Mouse (Mus musculus): Measurements from ENCODE around the gene Ccdc73.
"Not testable (repeated sequence)": the region's sequence is repeated elsewhere in the genome, so short reads cannot be mapped to it uniquely, and the experiment has no call there.

Gene Ccdc73

GRCm38 (mm10) chr2:104878794-104879193 is 11.2 kb downstream of the Ccdc73 start:
- no peak for DNase-seq

GRCm38 (mm10) chr2:104886109-104886508 is 18.5 kb downstream of the Ccdc73 start:
- no peak for DNase-seq

GRCm38 (mm10) chr2:104887331-104887730 is 19.7 kb downstream of the Ccdc73 start:
- not testable (repeated sequence) for DNase-seq

- peak; percentile 90 for DNase-seq
These were observed 20.4 kb downstream of the Ccdc73 start for GRCm38 (mm10) chr2:104887882-104888566.

GRCm38 (mm10) chr2:104899975-104900374 is 32.4 kb downstream of the Ccdc73 start:
- no peak for DNase-seq

- no peak for DNase-seq
These were observed 48.1 kb downstream of the Ccdc73 start for GRCm38 (mm10) chr2:104915709-104916108.

GRCm38 (mm10) chr2:104964492-104964891 is 96.9 kb downstream of the Ccdc73 start:
- no peak for DNase-seq

- DNase-seq = no peak
These were observed 114.1 kb downstream of the Ccdc73 start for GRCm38 (mm10) chr2:104981712-104982111.

GRCm38 (mm10) chr2:104985796-104986195 is 118.2 kb downstream of the Ccdc73 start:
- DNase-seq = no peak

- DNase-seq = no peak
These were observed 121.4 kb downstream of the Ccdc73 start for GRCm38 (mm10) chr2:104988974-104989373.

GRCm38 (mm10) chr2:104994436-104994835 is 126.8 kb downstream of the Ccdc73 start:
- no peak for DNase-seq

- DNase-seq = no peak
These were observed 128.6 kb downstream of the Ccdc73 start for GRCm38 (mm10) chr2:104996201-104996600.

GRCm38 (mm10) chr2:105007236-105007635 is 139.6 kb downstream of the Ccdc73 start:
- DNase-seq = no peak

GRCm38 (mm10) chr2:105016192-105016966 is 148.8 kb downstream of the Ccdc73 start:
- no peak for DNase-seq

- peak; percentile 97 for DNase-seq
These were observed 149.3 kb downstream of the Ccdc73 start, which contains the start of gene Eif3m for GRCm38 (mm10) chr2:105016967-105017287. Eif3m (minus strand) TSS chr2:105017080.

GRCm38 (mm10) chr2:105017802-105018201 is 150.2 kb downstream of the Ccdc73 start:
- DNase-seq = no peak

GRCm38 (mm10) chr2:105019457-105019856 is 151.9 kb downstream of the Ccdc73 start:
- DNase-seq = no peak

GRCm38 (mm10) chr2:105021256-105021655 is 153.7 kb downstream of the Ccdc73 start:
- DNase-seq = no peak

- DNase-seq = no peak
These were observed 154.2 kb downstream of the Ccdc73 start for GRCm38 (mm10) chr2:105021836-105022235.

- DNase-seq = no peak
These were observed 155.5 kb downstream of the Ccdc73 start for GRCm38 (mm10) chr2:105023031-105023615.

GRCm38 (mm10) chr2:105023815-105024214 is 156.2 kb downstream of the Ccdc73 start:
- DNase-seq = no peak

- DNase-seq = not testable (repeated sequence)
These were observed 158.0 kb downstream of the Ccdc73 start for GRCm38 (mm10) chr2:105025610-105026009.

GRCm38 (mm10) chr2:105026950-105027695 is 159.5 kb downstream of the Ccdc73 start:
- peak; percentile 33 for DNase-seq
